Mouse (Mus musculus) neutrophil, adult 83 days (primary cell): ENCODE data around the gene Uri1. TPM values are rescaled to one million over a fixed set of nuclear protein-coding genes. Genes with fewer than 3 reads are reported as not detected.

Source experiments
- total RNA-seq, 2 experiments: library from RNA; stranded (reverse); gene quantifications; one replicate each; pipeline ENCODE4 v1.2.4; 2023

Gene Uri1
- total RNA-seq: 10 to 100 TPM; 12.5 to 14.0 TPM

GRCm38 (mm10) chr7:38023451-38023850, at the start of gene Uri1:
Uri1 (minus strand) TSS chr7:38023551.

Other genes with a start within 250 kb of the Uri1 start
- under 1 TPM in 1 of 2 experiments, not detected in 1; 0.07 TPM for gene Zfp536, start 249.9 kb downstream of the Uri1 start, total RNA-seq
- 10 to 100 TPM; 23.0 to 27.2 TPM for gene Ccne1, start 84.0 kb upstream of the Uri1 start, total RNA-seq
- gene 1600014C10Rik, start 159.7 kb upstream of the Uri1 start, total RNA-seq: 10 to 100 TPM; 53.4 to 57.6 TPM
- under 1 TPM; 0.50 to 0.53 TPM for gene Plekhf1, start 204.5 kb upstream of the Uri1 start, total RNA-seq
- gene Pop4, start 247.9 kb upstream of the Uri1 start, total RNA-seq: 10 to 100 TPM; 22.9 to 29.1 TPM